Mouse (Mus musculus) limb, embryonic 13.5 days (tissue): Measurements from ENCODE around the gene Pdia2. TPM values are rescaled to one million over a fixed set of nuclear protein-coding genes. Genes with fewer than 3 reads are reported as not detected.
"Not testable (repeated sequence)": the region's sequence is repeated elsewhere in the genome, so short reads cannot be mapped to it uniquely, and the experiment has no call there.

Experiments used
- ATAC-seq: fragments of 200-750 bp; cut with Nextera tagmentation; 2 replicates; pipeline ENCODE4 v1.8.0; 2017; ENCODE audit warnings: low read depth, moderate number of reproducible peaks, moderate TSS enrichment; ENCODE audit not compliant: low FRiP score
- H3K27ac ChIP-seq: fragments of 300-500 bp; sonication (generic); 2 replicates; pipeline ENCODE4 v1.5.1; 2015; ENCODE audit warnings: inconsistent platforms, mild to moderate bottlenecking, moderate library complexity
- H3K27me3 ChIP-seq: fragments of 300-500 bp; sonication (generic); 2 replicates; pipeline ENCODE4 v1.6.1; 2015; ENCODE audit warnings: mild to moderate bottlenecking, inconsistent platforms
- H3K36me3 ChIP-seq: fragments of 300-500 bp; sonication (generic); 2 replicates; pipeline ENCODE4 v1.6.1; 2015; ENCODE audit warnings: inconsistent platforms, mild to moderate bottlenecking, moderate library complexity
- H3K4me1 ChIP-seq: fragments of 300-500 bp; sonication (generic); 2 replicates; pipeline ENCODE4 v1.6.1; 2015; ENCODE audit warnings: inconsistent platforms
- H3K4me2 ChIP-seq: fragments of 300-500 bp; sonication (generic); replicated peaks from 2 replicates; pipeline ENCODE4 v1.6.1; 2015; ENCODE audit warnings: inconsistent platforms, mild to moderate bottlenecking, moderate library complexity
- H3K4me3 ChIP-seq: fragments of 300-500 bp; sonication (generic); 2 replicates; pipeline ENCODE4 v1.5.1; 2015; ENCODE audit warnings: moderate library complexity, mild to moderate bottlenecking, inconsistent platforms
- H3K9ac ChIP-seq: fragments of 300-500 bp; sonication (generic); 2 replicates; pipeline ENCODE4 v1.6.1; 2015; ENCODE audit warnings: mild to moderate bottlenecking, inconsistent platforms
- H3K9me3 ChIP-seq: fragments of 300-500 bp; sonication (generic); 2 replicates; pipeline ENCODE4 v1.6.1; 2016; ENCODE audit warnings: inconsistent platforms
- WGBS: fragments of 180-500 bp; shearing (Covaris S2); methylation state at CpG from one replicate; pipeline ENCODE4 v1.1.7; 2015; 5-methylcytosine and 5-hydroxymethylcytosine counted together
- polyA plus RNA-seq: library from polyadenylated mRNA; unstranded; fragments of >200 nt; fragmentation: Nextera tagmentation; extraction: Ambion mirVana; gene quantifications from 2 replicates; pipeline ENCODE4 v1.2.1, GENCODE M21; 2015

Pdia2 gene
- polyA plus RNA-seq, 1 experiment from 2014 or later, result 0.25 TPM

DNA sequence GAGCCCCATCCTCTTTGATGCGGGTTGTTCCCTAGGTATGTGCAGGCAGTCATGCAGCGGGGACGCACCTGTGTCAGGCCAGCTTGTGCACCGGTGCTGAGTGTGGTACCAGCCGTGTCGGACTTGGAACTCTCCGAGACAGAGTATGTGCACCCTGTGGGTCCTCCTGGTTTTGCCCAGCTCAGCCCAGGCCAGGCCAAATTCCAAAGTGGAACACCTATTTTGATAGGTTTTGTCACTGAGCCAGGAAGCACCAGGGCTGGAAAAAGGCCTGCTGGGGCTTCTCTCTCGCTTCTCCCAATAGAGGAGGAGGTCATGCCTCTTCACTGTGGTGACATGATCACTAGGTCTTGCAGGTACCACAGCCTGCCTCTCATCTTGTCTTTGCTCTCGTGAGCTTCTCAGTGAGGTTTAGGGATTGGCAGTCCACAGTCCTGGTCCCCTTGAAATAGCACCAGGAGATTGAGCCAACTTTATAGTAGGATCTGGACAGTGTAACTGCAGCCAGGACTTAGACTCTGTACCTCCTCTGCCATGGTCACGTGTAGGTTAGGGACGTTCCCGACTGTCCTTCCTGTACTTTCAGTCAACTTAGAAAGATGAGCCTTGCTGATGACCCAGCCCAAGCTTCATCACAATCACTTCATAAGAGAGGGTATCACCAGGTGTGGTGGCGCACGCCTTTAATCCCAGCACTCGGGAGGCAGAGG is 6.3 kb downstream of the Pdia2 start:
- Histone ChIP-seq H3K9ac (no peak overlapping the region), H3K27ac (no peak overlapping the region), H3K9me3 (no peaks in the 10 kb centered on the region), H3K4me2 (no peak overlapping the region), H3K4me1 (no peaks in the 10 kb centered on the region), H3K27me3 (no peaks in the 10 kb centered on the region), H3K36me3 (peaks cover 99% of the 10 kb centered on the region), H3K4me3 (no peak overlapping the region)
- ATAC-seq, result no peak
- WGBS, result 94% methylated on average over 15 of the region's 15 CpGs

DNA sequence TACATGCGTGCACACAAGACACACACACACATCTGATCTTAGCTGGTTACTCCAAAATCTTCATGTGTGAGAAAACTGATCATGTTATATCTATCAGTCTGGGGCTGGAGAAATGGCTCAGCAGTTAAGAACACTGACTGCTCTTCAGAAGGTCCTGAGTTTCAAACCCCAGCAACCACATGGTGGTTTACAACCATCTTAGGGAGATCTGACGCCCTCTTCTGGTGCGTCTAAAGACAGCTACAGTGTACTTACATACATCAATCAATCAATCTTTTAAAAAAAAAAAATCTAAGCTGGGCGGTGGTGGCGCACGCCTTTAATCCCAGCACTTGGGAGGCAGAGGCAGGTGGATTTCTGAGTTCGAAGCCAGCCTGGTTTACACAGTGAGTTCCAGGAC is 7.4 kb downstream of the Pdia2 start:
- not testable (repeated sequence) for H3K4me1 ChIP-seq, ATAC-seq, H3K4me2 ChIP-seq, H3K27me3 ChIP-seq, H3K9ac ChIP-seq, H3K9me3 ChIP-seq, H3K27ac ChIP-seq, H3K4me3 ChIP-seq
- peaks cover 99% of the 10 kb centered on the region for H3K36me3 ChIP-seq
- 94% methylated on average over 7 of the region's 7 CpGs for WGBS

DNA sequence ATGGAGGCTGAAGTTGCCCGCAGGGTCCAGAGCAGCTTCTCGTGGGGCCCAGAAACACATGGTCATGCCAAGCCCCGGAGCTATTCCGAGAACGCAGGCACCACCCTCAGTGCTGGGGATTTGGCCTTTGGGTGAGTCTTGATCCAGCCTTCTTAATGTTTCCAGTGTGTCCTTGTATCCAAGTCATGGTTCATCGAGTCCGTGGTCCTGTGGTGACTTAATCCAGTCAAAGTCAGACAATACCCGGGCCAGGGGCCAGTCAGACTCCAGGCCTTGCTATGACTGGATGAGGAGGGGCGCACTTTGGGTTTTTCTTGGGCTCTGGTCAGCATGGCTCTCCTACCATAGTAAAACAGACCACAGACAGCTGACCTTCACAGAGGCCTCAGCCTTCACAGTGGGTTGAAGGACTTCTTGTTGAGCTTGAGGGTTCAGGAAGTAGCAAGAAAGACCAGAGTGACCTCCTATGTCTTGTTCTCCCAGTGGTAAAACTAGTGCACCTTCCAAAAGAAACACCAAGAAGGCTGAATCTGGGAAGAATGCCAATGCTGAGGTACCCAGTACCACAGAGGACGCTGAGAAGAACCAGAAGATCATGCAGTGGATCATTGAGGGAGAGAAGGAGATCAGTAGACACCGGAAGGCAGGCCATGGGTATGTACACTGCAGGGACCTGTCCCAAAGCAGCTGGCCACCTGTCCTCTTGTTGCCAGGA is 10.6 kb downstream of the Pdia2 start:
- no peak overlapping the region for H3K4me3 ChIP-seq
- no peak overlapping the region for H3K4me2 ChIP-seq
- no peak overlapping the region for H3K9ac ChIP-seq
- no peak for ATAC-seq
- no peaks in the 10 kb centered on the region for H3K9me3 ChIP-seq
- no peak overlapping the region for H3K27ac ChIP-seq
- H3K36me3 ChIP-seq, result peaks cover 99% of the 10 kb centered on the region
- H3K4me1 ChIP-seq, result no peaks in the 10 kb centered on the region
- WGBS, result 94% methylated on average over 11 of the region's 11 CpGs
- no peaks in the 10 kb centered on the region for H3K27me3 ChIP-seq

DNA sequence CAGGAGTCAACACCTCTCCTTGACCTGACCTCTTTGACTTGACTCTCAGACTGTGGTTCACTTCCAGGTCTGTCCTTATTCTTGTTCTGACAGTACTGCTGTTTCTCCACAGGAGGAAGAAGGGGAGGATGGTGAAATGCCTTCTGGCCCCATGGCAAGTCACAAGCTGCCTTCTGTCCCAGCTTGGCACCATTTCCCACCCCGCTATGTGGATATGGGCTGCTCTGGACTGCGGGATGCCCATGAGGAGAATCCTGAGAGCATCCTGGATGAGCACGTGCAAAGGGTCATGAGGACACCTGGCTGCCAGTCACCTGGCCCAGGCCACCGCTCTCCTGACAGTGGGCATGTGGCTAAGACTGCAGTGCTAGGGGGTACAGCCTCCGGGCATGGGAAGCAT is 11.3 kb downstream of the Pdia2 start:
- Histone ChIP-seq H3K4me2 (no peak overlapping the region), H3K4me3 (no peak overlapping the region), H3K36me3 (peaks cover 99% of the 10 kb centered on the region), H3K9ac (no peak overlapping the region), H3K27me3 (no peaks in the 10 kb centered on the region), H3K4me1 (no peaks in the 10 kb centered on the region), H3K27ac (no peak overlapping the region), H3K9me3 (no peaks in the 10 kb centered on the region)
- no peak for ATAC-seq
- WGBS, result over 99% methylated on average over 5 of the region's 5 CpGs

DNA sequence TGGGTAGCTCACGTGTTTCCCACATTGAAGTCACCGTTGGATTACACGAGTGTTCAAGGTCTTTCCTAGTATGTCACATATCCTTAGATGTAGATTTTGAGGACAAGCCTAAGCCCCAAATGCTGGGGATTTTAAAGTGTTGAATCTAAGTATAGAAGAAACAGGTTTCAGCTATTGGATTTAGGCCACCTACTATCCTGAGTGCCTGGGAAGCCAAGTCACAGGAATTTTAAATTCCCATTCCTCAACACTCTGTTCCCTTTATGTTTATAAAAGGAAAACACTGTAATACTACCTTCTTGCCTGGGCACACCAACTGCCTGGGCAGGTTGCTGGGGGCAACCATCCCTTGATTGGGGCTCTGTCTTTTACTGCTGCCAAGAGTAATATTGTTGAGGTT is 17.7 kb downstream of the Pdia2 start:
- WGBS, result 88% methylated on average over 3 of the region's 3 CpGs

DNA sequence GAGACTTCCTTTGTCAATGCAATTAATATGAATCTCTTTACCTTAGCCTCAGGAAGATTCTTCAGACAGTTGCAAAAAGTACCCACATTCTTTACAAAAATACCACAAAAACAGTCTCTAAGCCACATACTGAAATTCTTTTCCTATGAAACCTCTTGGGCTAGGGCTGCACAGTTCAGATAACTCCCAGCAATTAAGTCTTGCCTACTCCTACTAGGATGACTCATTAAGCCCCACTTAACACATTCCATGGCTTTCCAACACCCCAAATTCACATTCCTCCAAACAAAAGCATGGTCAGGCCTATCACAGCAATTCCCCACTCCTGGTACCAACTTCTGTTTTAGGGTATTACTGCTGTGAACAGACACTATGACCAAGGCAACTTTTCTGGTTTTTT is 20.3 kb downstream of the Pdia2 start:
- Histone ChIP-seq H3K4me2 (no peak overlapping the region), H3K27ac (no peak overlapping the region), H3K27me3 (no peaks in the 10 kb centered on the region), H3K4me3 (no peak overlapping the region), H3K9ac (no peak overlapping the region), H3K9me3 (peaks cover 9% of the 10 kb centered on the region; the same call in 1 of the 2 replicates), H3K36me3 (peaks cover 69% of the 10 kb centered on the region), H3K4me1 (no peaks in the 10 kb centered on the region; the same call in 1 of the 2 replicates)
- ATAC-seq, result no peak

More for the DNA sequence above, 17.7 kb downstream of the Pdia2 start:
- H3K9me3 ChIP-seq, result peaks cover 9% of the 10 kb centered on the region; the same call in 1 of the 2 replicates
- peaks cover 69% of the 10 kb centered on the region for H3K36me3 ChIP-seq
- no peak overlapping the region for H3K4me3 ChIP-seq
- no peak overlapping the region for H3K27ac ChIP-seq
- H3K27me3 ChIP-seq, result no peaks in the 10 kb centered on the region
- no peak overlapping the region for H3K9ac ChIP-seq
- no peak for ATAC-seq
- no peak overlapping the region for H3K4me2 ChIP-seq
- no peaks in the 10 kb centered on the region; the same call in 1 of the 2 replicates for H3K4me1 ChIP-seq

DNA sequence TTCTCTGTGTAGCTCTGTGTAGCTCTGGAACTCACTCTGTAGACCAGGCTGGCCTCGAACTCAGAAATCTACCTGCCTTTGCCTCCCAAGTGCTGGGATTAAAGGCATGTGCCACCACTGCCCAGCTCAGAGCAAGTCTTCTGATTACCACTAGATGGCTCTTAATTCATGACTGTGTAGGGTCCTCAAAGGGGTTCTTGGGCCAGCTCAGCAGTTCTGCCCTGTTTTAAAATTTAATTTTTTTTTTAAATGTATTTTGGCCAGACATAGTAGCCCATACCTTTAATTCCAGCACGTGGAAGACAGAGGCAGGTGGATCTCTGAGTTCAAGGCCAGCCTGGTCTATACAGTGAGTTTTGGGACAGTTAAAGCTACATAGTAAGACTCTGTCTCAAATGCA is 23.6 kb downstream of the Pdia2 start:
- not testable (repeated sequence) for H3K4me3 ChIP-seq, H3K9ac ChIP-seq, H3K4me2 ChIP-seq, H3K27ac ChIP-seq, ATAC-seq, H3K9me3 ChIP-seq, H3K4me1 ChIP-seq, H3K27me3 ChIP-seq
- peaks cover 61% of the 10 kb centered on the region for H3K36me3 ChIP-seq
- 93% methylated on average over 2 of the region's 2 CpGs for WGBS

DNA sequence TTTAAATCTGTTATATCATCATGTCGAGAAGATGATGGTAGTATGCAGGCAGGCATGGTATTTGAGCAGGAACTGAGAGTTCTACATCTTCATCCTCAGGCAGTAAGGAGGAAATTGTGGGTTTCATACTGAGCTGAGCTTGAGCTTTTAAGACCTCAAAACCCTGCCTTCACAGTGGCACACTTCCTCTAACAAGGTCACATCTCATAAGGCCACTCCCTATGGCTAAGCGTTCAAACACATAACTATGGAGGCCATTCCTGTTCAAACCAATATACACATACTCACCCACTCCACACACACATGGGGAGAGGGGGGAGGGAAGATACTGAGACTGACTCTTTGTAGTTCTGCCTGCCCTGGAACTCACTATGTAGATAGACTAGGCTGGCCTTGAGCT is 30.8 kb downstream of the Pdia2 start:
- Histone ChIP-seq H3K9me3 (no peaks in the 10 kb centered on the region), H3K4me3 (no peak overlapping the region), H3K27me3 (no peaks in the 10 kb centered on the region), H3K27ac (no peak overlapping the region), H3K4me2 (no peak overlapping the region), H3K36me3 (peaks cover 28% of the 10 kb centered on the region), H3K4me1 (no peaks in the 10 kb centered on the region), H3K9ac (no peak overlapping the region)
- WGBS, result 90% methylated on average over 2 of the region's 2 CpGs
- ATAC-seq, result no peak

DNA sequence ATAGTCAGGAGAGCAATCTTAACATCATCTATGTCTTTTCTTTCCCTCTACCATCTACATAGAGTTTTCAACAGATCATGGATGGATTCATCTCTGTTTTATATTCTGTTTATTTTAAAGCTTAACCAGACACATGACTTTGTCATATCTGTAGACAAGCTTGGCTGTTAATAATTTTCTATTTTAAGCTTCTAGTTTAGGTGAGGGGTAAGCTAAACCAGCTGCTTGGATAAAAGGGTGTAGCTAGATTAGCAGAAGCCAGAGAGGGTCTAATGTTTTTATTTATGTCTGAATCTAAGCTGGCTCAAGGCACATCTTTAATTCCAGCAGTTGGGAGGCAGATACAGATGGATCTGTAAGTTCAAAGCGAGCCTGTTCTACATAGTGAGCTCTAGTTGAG is 36.2 kb downstream of the Pdia2 start:
- Histone ChIP-seq H3K4me1 (no peaks in the 10 kb centered on the region), H3K9ac (no peak overlapping the region), H3K9me3 (no peaks in the 10 kb centered on the region), H3K4me2 (no peak overlapping the region), H3K27ac (no peak overlapping the region), H3K36me3 (peaks cover 17% of the 10 kb centered on the region), H3K27me3 (no peaks in the 10 kb centered on the region), H3K4me3 (no peak overlapping the region)
- no peak for ATAC-seq
- 81% methylated on average over 1 of the region's 1 CpGs for WGBS

DNA sequence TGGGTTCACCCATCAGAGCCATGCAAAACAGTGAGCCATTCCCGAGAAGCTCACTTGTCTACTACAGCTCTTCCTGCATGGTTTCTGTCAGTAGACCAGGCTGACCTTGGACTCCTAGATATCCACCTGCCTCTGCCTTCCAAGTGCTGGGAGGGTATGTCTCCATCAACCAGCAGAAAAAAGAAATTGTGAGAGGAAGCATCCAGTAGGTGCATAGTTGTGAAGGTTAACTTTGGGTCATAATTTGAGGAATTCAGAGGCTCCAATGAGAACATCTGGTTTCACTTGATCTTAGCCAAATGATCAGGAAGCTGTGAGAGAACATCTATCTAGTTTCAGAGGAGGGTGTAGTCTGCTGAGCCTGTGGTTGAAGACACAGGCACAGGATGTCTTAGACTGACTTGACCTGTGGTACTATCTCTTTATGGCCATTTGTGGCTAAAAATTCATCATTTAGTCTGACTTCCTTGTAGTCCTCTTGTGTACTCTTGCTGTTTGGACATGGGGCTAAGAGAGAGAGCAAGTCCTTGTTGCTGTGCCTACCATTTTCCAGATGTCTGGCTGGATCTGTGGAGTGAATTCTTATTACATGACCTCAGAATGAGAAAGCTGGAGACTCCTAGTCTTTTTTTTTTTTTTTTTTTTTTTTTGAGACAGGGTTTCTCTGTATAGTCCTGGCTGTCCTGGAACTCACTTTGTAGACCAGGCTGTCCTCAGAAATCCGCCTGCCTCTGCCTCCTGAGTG is 46.8 kb downstream of the Pdia2 start:
- H3K36me3 ChIP-seq, result peaks cover 82% of the 10 kb centered on the region
- H3K4me1 ChIP-seq, result no peaks in the 10 kb centered on the region
- no peak overlapping the region for H3K27ac ChIP-seq
- no peak overlapping the region for H3K9ac ChIP-seq
- no peak overlapping the region for H3K4me2 ChIP-seq
- 97% methylated on average over 2 of the region's 2 CpGs for WGBS
- no peaks in the 10 kb centered on the region for H3K27me3 ChIP-seq
- no peak for ATAC-seq
- H3K4me3 ChIP-seq, result no peak overlapping the region
- H3K9me3 ChIP-seq, result peaks cover 4% of the 10 kb centered on the region; the same call in 1 of the 2 replicates

DNA sequence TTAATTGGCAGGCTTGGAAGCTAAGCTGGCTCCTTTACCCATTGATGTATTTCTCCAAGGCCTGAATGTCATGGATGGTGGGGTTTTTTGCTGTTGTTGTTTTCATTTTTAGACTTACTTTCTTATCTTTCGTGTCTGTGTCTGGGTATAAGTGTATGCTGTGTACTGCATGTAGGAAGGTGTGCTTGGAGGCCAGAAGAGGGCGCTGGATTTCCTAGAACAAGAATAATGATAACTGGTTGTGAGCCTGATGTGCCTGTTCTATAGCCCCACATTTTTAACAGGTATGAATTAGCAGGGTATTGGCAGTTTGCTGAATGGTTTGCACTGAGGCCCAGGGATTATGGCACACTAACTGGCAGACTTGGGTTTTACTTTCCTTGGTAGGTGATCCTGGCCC is 49.8 kb downstream of the Pdia2 start:
- H3K36me3 ChIP-seq, result peaks cover 89% of the 10 kb centered on the region
- WGBS, result 81% methylated on average over 2 of the region's 2 CpGs

More for the DNA sequence above, 49.8 kb downstream of the Pdia2 start:
- ATAC-seq, result no peak
- Histone ChIP-seq H3K4me3 (no peak overlapping the region), H3K27ac (no peak overlapping the region), H3K9ac (no peak overlapping the region), H3K9me3 (peaks cover 4% of the 10 kb centered on the region; the same call in 1 of the 2 replicates), H3K4me1 (no peaks in the 10 kb centered on the region), H3K4me2 (no peak overlapping the region), H3K27me3 (no peaks in the 10 kb centered on the region)
